Mouse (Mus musculus) cerebellum, postnatal 10 days (tissue): ENCODE data around the gene Mrpl52.

ENCODE experiments used
- DNase-seq, 2 experiments: peaks; one replicate each; pipeline ENCODE4 v3.0.0; 2021; ENCODE audit warnings: mixed read lengths in 2 of 2

Gene Mrpl52

DNA sequence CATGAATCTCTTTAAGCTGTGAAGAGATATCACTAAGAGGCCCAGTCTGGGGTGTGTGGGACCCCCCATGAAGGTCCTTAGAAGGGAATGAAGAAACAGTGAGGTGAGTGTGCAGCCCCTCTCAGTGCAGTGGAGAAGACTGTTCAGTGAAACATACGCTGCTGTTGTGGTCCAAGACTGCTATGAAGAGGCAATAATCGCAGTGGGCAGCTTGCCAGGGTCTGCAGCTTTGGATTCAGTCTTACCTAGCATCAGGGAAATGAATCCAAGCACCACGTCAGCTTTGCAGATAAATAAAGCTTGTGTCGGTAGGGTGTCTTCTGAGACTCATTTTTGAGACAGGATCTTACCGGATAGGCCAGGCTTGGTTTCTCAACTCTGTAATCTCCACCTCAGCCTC is 46.0 kb downstream of the Mrpl52 start:
- DNase-seq, result peak; percentile 92 to 93

DNA sequence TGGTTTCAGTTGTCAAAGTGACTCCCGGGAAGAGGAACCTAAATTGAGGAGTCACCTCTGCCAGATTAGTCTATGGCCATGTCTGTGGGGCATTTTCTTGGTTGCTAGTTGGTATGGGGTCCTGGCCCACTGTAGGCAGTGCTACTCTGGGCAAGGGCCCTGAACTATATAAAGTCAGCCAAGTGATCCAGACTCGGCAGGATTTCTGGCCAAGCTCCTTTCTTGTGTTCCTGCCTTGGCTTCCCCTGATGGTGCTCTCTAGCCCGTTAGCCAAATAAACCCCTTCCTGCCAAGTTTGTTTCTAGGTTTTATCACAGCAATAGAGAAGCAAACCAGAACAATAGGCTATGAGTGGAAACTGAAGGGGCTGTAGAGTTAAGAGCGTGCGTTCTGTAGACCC is 48.0 kb downstream of the Mrpl52 start:
- peak; percentile 37 to 57 for DNase-seq

DNA sequence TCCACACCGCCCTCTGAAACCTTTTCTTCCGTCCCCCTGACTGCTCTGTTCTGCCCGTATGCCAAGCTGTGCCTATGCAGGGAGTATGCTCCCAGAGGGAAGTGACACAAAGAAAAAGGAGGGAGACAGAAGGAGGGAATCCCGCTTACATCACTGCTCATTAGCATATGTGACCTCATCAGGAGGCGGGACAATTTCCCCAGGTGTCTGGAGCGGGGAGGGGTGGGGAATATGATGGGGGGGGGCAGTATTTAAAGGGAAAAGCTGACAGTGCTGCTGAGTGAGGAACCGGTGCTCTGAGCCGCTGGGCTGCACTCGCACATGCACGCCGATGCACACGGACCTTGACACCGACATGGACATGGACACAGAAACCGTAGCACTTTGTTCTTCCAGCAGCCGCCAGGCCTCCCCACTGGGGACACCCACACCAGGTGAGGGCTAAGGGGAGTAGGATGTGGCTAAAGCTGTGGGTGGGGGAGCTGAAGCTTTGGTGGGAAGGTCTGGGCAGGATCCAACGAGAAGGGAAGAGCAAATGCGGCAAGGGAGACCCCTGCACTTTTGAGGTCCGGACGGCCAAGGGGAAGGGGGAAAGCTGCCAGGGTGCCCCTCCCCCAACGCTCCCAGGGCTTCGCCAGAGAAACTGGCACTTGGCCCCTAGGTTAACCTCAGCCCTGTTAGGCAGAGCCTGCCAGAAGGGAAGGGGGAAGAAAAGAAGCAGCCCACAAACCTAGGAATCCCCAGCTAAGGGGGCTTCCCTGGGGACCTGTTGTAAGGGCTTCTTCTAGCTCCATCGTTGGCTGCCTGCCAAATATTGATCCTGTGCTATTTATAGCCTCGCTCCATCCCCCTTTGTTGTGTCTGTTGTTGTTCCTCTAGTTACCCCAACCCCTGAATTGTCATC is 49.5 kb downstream of the Mrpl52 start, which contains the start of gene Rem2:
TSS of gene Rem2 (plus strand) at position 160 of the 904 bp plus-strand sequence.
- peak; percentile 86 for DNase-seq

DNA sequence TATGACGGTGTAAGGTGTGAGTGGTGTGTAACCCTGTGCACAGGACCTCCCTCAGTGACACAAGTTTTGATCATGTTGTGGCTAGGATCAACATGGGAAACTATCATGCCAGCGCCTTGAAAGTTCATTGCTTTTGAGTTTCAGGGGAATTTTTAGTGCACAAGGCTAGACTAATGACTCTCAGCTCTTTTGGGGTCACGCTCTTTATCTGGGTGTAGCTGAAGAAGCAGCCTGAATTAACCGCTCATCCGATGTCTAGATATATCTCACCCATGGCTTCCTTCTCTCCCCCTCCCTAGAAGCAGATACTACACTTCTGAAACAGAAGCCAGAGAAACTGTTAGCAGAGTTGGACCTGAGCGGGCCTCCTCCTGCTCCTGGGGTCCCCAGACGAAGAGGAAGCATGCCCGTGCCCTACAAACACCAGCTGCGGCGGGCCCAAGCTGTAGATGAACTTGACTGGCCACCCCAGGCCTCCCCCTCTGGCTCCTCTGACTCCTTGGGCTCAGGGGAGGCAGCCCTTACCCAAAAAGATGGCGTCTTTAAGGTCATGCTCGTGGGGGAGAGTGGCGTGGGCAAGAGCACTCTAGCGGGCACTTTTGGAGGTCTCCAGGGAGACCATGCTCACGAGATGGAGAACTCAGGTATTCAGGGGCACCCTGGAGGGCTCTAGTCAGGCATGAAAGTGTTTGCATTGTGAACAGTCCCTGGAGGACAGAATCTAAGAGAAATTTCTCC is 50.6 kb downstream of the Mrpl52 start:
- no peak for DNase-seq
